Mouse (Mus musculus) intestine, embryonic 16.5 days (tissue): Measurements from ENCODE around the gene Mast4. TPM values are rescaled to one million over a fixed set of nuclear protein-coding genes. Genes with fewer than 3 reads are reported as not detected.
"Not testable (repeated sequence)": the region's sequence is repeated elsewhere in the genome, so short reads cannot be mapped to it uniquely, and the experiment has no call there.

ENCODE experiments used
- ATAC-seq: fragments of 200-750 bp; cut with Nextera tagmentation; 2 replicates; pipeline ENCODE4 v1.8.0; 2017; ENCODE audit warnings: moderate TSS enrichment, moderate library complexity
- H3K27ac ChIP-seq: fragments of 300-500 bp; sonication (generic); 2 replicates; pipeline ENCODE4 v1.5.1; 2014; ENCODE audit warnings: mild to moderate bottlenecking, low read length
- H3K27me3 ChIP-seq: fragments of 300-500 bp; sonication (generic); replicated peaks from 2 replicates; pipeline ENCODE4 v1.6.1; 2014; ENCODE audit warnings: low read length, control low read depth, mixed read lengths; ENCODE audit not compliant: control insufficient read depth, insufficient read depth
- H3K36me3 ChIP-seq: fragments of 300-500 bp; sonication (generic); 2 replicates; pipeline ENCODE4 v1.6.1; 2014; ENCODE audit warnings: low read length, control low read depth; ENCODE audit not compliant: control insufficient read depth, insufficient read depth
- H3K4me1 ChIP-seq: fragments of 300-500 bp; sonication (generic); 2 replicates; pipeline ENCODE4 v1.6.1; 2014; ENCODE audit warnings: low read length, control low read depth, mixed read lengths; ENCODE audit not compliant: control insufficient read depth, insufficient read depth
- H3K4me2 ChIP-seq: fragments of 300-500 bp; sonication (generic); 2 replicates; pipeline ENCODE4 v1.6.1; 2014; ENCODE audit warnings: low read depth, low read length, control low read depth
- H3K4me3 ChIP-seq: fragments of 300-500 bp; sonication (generic); 2 replicates; pipeline ENCODE4 v1.5.1; 2014; ENCODE audit warnings: mild to moderate bottlenecking, low read length
- H3K9ac ChIP-seq: fragments of 300-500 bp; sonication (generic); 2 replicates; pipeline ENCODE4 v1.6.1; 2014; ENCODE audit warnings: low read depth, low read length
- H3K9me3 ChIP-seq: fragments of 300-500 bp; sonication (generic); 2 replicates; pipeline ENCODE4 v1.6.1; 2016; ENCODE audit warnings: low read length, control low read depth; ENCODE audit not compliant: control insufficient read depth
- WGBS: fragments of 180-500 bp; shearing (Covaris S2); extraction: QIAGEN DNeasy Blood & Tissue Kit; methylation state at CpG from one replicate; pipeline ENCODE4 v1.1.7; 2014; 5-methylcytosine and 5-hydroxymethylcytosine counted together
- polyA plus RNA-seq: library from polyadenylated mRNA; unstranded; fragments of >200 nt; fragmentation: Nextera tagmentation; extraction: Ambion mirVana; gene quantifications from 2 replicates; pipeline ENCODE4 v1.2.1, GENCODE M21; 2015

The Mast4 gene
- polyA plus RNA-seq, 1 experiment from 2014 or later: 15.1 TPM

- Histone ChIP-seq H3K9me3 (no peaks in the 10 kb centered on the region), H3K4me2 (no peak overlapping the region), H3K36me3 (no peaks in the 10 kb centered on the region), H3K27me3 (no peaks in the 10 kb centered on the region), H3K4me1 (no peaks in the 10 kb centered on the region), H3K27ac (no peak overlapping the region), H3K9ac (no peak overlapping the region), H3K4me3 (no peak overlapping the region)
- ATAC-seq: no peak
- WGBS: 72% methylated on average over 9 of the region's 9 CpGs
These were observed 589.6 kb downstream of the Mast4 start for GRCm38 (mm10) chr13:102744481-102745269.

- ATAC-seq: no peak
These were observed 594.4 kb downstream of the Mast4 start for GRCm38 (mm10) chr13:102739720-102740535.

GRCm38 (mm10) chr13:102737811-102738210, 596.5 kb downstream of the Mast4 start:
- 94% methylated on average over 7 of the region's 7 CpGs for WGBS
- ATAC-seq: no peak
- H3K4me3 ChIP-seq: no peak overlapping the region
- H3K4me2 ChIP-seq: no peak overlapping the region
- peaks cover 12% of the 10 kb centered on the region; the same call in 1 of the 2 replicates for H3K36me3 ChIP-seq
- H3K9ac ChIP-seq: no peak overlapping the region
- no peak overlapping the region for H3K27ac ChIP-seq
- no peaks in the 10 kb centered on the region for H3K4me1 ChIP-seq
- H3K27me3 ChIP-seq: no peaks in the 10 kb centered on the region
- H3K9me3 ChIP-seq: no peaks in the 10 kb centered on the region

More at GRCm38 (mm10) chr13:102739720-102740535, 594.4 kb downstream of the Mast4 start:
- Histone ChIP-seq H3K36me3 (peaks cover 12% of the 10 kb centered on the region; the same call in 1 of the 2 replicates), H3K4me3 (no peak overlapping the region), H3K9me3 (no peaks in the 10 kb centered on the region), H3K9ac (no peak overlapping the region), H3K27me3 (no peaks in the 10 kb centered on the region), H3K27ac (no peak overlapping the region), H3K4me1 (no peaks in the 10 kb centered on the region), H3K4me2 (no peak overlapping the region)
- WGBS: 89% methylated on average over 13 of the region's 13 CpGs

- H3K4me3 ChIP-seq: no peak overlapping the region
- no peaks in the 10 kb centered on the region for H3K27me3 ChIP-seq
- no peak overlapping the region for H3K27ac ChIP-seq
- no peak overlapping the region for H3K4me2 ChIP-seq
- no peaks in the 10 kb centered on the region for H3K9me3 ChIP-seq
- WGBS: 57% methylated on average over 2 of the region's 2 CpGs
- H3K9ac ChIP-seq: no peak overlapping the region
- 0 out of 2 replicates have a peak, but pooled peaks cover 5% of the 10 kb centered on the region for H3K36me3 ChIP-seq
- H3K4me1 ChIP-seq: no peaks in the 10 kb centered on the region
- no peak for ATAC-seq
These were observed 601.2 kb downstream of the Mast4 start for GRCm38 (mm10) chr13:102733063-102733462.

- WGBS: 68% methylated on average over 7 of the region's 7 CpGs
- not testable (repeated sequence) for H3K9ac ChIP-seq, H3K4me1 ChIP-seq, H3K36me3 ChIP-seq, H3K4me2 ChIP-seq, ATAC-seq, H3K27ac ChIP-seq, H3K9me3 ChIP-seq, H3K4me3 ChIP-seq, H3K27me3 ChIP-seq
These were observed 605.3 kb downstream of the Mast4 start for GRCm38 (mm10) chr13:102728951-102729350.

- no peaks in the 10 kb centered on the region for H3K4me1 ChIP-seq
- ATAC-seq: no peak
- H3K27me3 ChIP-seq: no peaks in the 10 kb centered on the region
- no peak overlapping the region for H3K4me2 ChIP-seq
- no peak overlapping the region for H3K9ac ChIP-seq
- H3K36me3 ChIP-seq: no peaks in the 10 kb centered on the region
- H3K27ac ChIP-seq: no peak overlapping the region
- no peak overlapping the region for H3K4me3 ChIP-seq
- WGBS: 62% methylated on average over 3 of the region's 3 CpGs
- no peaks in the 10 kb centered on the region for H3K9me3 ChIP-seq
These were observed 606.3 kb downstream of the Mast4 start for GRCm38 (mm10) chr13:102728035-102728434.

- H3K27me3 ChIP-seq: no peaks in the 10 kb centered on the region
- H3K4me2 ChIP-seq: no peak overlapping the region
- no peaks in the 10 kb centered on the region for H3K36me3 ChIP-seq
- no peak overlapping the region for H3K4me3 ChIP-seq
- no peaks in the 10 kb centered on the region for H3K9me3 ChIP-seq
- H3K27ac ChIP-seq: no peak overlapping the region
- H3K4me1 ChIP-seq: no peaks in the 10 kb centered on the region
- ATAC-seq: no peak
- no peak overlapping the region for H3K9ac ChIP-seq
- 90% methylated on average over 1 of the region's 1 CpGs for WGBS
These were observed 607.4 kb downstream of the Mast4 start for GRCm38 (mm10) chr13:102726876-102727275.

GRCm38 (mm10) chr13:102725906-102726305, 608.4 kb downstream of the Mast4 start:
- ATAC-seq: no peak
- H3K9ac ChIP-seq: no peak overlapping the region
- H3K27me3 ChIP-seq: no peaks in the 10 kb centered on the region
- no peak overlapping the region for H3K4me2 ChIP-seq
- no peaks in the 10 kb centered on the region for H3K4me1 ChIP-seq
- no peak overlapping the region for H3K27ac ChIP-seq
- H3K9me3 ChIP-seq: no peaks in the 10 kb centered on the region
- no peaks in the 10 kb centered on the region for H3K36me3 ChIP-seq
- no peak overlapping the region for H3K4me3 ChIP-seq
- WGBS: 85% methylated on average over 2 of the region's 2 CpGs

GRCm38 (mm10) chr13:102725416-102725815, 608.9 kb downstream of the Mast4 start:
- no peak overlapping the region for H3K27ac ChIP-seq
- no peak for ATAC-seq
- no peak overlapping the region for H3K4me3 ChIP-seq
- H3K4me2 ChIP-seq: no peak overlapping the region
- H3K9ac ChIP-seq: no peak overlapping the region
- no peaks in the 10 kb centered on the region for H3K36me3 ChIP-seq
- no peaks in the 10 kb centered on the region for H3K9me3 ChIP-seq
- H3K27me3 ChIP-seq: no peaks in the 10 kb centered on the region
- no peaks in the 10 kb centered on the region for H3K4me1 ChIP-seq
